Mouse (Mus musculus) lung, postnatal 14 days (tissue): Measurements from ENCODE around the gene Itga3.
"Not testable (repeated sequence)": the region's sequence is repeated elsewhere in the genome, so short reads cannot be mapped to it uniquely, and the experiment has no call there.

Experiments used
- DNase-seq: peaks from one replicate; pipeline ENCODE4 v3.0.0; 2021

Itga3 gene

DNA sequence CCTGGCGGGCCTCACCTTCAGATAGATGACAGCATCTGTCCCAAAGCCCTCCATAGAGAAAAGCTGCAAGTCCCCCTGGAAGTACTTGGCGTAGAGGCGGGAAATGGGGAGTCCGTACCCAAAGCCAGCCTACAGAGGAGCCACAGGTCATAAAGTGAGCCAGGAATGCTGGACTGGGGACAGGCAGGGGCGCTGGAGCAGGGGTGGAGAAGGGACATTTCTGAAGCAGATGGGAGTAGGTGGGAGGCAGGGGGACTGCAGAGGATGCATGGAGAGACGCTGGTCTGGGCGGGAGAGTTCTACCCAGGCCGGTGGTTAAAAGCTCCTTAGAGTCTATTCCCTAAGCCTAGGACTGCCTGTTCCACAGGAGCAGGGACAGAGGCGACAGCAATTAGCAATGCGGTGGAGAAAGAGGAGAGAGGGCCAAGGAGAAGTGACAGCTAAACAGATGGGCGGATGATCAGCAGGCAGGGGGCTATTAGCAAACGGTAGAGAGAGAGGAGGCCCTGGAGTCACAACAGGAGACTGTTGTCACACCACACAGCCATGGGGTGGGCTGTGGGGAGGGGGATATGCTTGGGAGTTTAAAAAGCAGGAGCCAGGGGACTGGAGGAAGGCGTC lies 48.6 kb downstream of the Itga3 start:
- no peak for DNase-seq

DNA sequence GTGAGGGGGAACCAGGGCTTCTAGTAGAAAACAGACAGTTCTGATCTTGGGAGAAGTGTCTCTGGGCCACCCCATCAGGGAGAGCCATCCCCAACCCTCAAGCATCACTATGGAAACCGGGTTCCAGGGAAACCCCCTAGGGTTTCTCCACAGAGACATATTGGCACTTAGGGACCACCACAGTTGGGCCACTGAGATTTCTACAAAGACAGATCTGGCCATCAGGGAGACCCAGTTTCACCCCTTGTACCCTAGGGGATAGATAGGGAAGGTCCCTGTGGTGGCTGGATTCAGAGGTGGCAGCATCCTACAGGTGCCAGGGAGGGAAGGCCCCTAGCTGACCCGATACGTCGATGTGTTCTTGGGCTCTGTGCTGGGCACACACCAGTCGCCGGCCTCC lies 49.8 kb downstream of the Itga3 start:
- DNase-seq = no peak

DNA sequence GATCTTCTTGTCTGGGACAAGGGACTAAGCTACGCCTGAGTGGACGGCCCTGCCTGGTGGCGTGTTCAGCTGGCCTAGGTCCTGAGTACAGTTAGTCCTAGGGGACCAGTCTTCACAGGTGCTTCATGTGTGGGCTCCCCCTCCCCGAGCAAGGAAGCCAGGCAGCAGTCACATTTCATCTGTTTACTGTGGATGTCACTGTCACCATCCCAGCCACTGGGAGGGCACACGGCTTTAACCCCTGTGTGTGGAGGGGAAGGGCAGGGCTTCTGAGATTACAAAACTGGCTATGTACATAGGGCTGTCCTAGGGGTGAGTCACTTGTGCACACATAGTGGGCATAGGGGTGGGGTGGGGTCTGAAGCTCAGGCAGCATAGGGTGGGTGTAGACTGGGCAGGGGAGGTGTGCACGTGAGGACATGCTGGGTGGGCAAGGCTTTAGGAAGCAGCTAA lies 50.5 kb downstream of the Itga3 start:
- no peak for DNase-seq

DNA sequence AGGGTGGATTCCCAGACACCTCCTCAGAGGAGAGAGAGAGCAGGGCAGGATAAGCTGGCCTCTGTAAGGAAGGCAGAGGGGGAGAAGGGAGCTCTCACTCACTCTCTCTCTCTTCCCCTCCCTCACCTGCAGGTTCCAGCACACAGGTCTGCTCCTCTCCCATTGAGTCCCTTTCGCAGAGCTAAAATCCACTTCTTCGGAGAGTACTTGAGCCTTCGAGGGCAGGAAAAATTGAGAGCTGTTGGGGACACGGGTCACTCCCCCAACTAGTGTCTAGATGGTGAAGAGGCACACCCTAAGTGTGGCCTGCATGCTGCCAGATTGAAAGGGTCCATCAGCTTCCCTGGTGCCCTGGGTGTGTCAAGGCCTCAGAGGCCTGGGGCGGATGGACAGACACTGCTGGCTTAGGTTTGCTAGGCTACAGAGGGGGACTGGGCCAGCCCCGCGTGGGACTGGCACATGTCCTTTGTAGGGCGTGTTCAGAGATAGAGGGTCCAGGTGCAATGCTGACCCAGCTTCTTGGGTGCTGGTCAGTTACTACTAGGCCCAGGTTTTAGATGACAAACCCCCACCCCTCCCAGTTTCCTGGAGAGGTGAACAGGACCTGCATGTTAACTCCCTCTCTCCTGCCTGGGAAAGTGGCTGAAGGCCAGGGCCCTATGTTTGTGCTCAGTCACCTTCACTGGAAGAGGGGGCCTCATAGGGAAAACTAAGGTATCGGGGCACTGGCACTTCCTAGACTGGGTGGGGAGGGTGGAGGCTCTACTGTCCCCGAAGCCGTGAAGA lies 51.2 kb downstream of the Itga3 start:
- no peak for DNase-seq

DNA sequence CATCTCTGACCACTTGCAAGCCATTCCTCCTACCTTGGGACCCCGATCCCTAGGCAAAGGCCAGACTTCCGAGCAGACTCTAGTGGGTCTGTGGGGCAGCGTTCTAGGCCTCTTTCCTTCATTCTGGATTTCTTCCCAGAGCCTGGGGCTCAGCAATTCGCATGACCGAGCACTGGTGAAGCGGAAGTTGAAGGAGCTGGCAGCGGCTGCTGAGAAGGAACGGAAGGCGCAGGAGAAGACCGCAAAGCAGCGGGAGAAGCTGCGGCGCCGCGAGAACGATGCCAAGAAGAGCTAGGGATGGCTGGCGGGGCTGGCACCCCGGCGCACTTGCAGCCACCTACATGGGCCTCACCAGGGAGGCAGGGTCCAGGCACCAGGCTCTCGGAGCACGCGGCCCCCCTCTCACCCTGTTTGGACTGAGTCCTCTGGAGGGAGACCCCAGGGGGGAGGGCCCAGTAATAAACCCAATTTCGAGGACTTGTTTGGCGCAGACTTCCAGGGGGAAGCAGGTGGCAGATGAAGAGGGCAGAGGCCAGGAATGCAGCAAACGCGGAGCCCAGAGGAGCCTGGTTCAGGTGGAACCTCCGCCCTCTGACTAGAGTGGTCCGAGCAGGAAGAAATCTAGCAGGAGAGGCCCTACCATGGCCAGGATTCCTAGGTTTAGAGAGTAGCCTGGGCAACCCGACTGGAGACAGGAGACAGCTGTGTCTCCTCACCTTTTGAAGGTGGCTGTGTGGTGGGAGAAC lies 52.0 kb downstream of the Itga3 start:
- DNase-seq = peak; percentile 25

DNA sequence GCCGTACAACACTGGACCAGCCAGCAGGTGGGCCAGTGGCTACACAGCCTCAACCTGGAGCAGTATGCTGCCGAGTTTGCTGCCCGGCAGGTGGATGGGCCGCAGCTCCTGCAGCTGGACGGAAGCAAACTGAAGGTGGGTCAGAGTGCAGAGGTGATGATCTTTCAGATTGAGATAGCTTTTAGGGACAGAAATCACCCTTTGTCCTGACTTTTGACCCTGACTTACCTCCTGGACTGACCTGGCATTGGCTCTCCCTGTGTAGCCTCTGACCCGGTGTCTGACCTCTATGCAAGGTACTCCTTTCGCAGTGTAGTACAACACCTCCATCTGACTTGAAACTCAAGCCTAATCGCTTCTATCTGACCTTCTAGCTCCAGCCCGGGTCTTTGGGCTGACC lies 53.1 kb downstream of the Itga3 start:
- DNase-seq = no peak

DNA sequence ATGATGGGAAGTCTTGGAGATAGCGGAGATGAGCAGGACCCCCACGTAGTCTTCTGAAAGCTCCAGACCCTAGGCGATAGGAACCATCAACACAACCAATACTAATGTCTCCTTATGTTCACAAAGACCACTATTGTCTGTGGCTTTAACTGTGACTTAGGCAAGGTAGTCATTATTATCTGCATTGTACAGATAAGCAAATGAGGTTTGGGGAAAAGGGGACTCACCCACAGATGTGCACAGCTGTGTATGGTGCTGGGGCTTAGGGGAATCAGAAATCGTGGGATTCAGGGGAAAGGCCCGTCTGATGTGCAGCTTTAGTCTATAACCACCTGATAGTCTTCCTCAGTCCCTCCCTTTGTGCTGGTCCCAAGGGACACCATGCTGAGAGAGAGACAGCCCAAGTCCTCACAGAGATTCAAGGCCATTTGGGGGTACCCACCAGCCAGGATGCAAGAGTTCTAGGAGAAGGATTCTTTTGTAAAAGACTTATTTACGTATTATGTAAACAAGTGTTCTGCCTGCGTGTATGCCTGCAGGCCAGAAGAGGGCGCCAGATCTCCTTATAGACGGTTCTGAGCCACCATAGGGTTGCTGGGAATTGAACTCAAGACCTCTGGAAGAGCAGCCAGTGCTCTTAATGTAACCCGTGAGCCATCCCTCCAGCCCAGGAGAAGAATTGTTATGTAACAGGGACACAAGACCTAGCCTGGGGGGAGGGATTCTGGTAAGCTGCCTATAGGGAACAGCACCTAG lies 54.2 kb downstream of the Itga3 start:
- DNase-seq = no peak

DNA sequence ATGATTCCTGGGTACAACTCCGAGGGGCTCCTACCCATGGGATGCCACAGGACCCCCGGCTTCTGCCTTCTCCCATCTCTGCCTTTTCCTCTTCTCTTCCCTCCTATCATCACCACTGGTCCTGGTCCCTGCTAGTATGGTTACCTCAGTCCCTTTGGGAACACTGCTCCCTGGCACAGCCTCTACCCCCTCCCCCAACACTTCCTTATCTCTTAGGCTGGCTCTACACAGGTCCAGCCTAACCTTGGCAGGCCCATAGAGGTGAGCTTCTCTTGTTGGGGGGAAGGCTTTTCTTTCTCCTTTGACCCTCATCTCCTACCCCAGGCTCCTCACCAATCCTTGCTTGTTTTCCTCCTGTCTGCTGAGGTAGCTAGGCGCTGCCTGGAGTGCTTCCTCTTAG lies 61.1 kb downstream of the Itga3 start:
- DNase-seq = no peak

DNA sequence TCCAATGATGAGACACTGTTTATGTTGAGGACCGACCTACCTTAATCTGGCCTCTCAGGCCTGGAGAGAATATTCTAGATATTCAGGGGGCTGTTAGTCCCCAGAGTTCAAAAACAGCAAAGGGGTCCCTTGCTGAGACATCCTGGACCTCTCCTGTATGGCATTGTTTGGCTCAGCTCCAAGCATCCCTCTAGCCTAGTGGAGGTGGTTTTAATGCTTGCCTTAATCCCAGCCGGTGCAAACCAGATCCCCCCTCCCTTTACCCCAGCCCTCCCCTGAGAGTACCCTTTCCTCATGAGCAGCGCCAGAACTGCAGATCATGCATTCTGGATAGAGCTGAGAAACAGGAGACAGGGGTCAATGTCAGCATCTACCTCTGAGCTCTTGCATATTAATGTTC lies 64.1 kb downstream of the Itga3 start:
- DNase-seq = no peak

DNA sequence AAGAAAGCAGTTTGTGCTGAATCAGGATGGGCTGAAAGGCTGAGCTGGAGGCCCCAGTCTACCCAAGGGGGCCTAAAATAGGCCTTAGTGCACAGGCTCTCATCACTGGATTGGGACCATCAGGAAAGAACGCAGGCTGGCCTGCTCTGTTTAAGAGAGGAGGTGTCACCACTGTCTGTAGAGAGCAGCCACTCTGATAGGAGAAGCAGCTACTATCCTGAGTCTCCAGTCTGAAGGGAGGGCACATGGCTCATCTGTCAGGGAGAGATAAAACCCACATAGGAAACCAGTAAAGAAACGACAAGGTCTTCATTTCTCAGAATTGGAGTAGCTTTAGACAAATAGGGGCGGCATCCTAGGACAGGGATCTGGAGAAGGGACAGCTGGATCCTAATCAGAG lies 64.5 kb downstream of the Itga3 start:
- DNase-seq = no peak

DNA sequence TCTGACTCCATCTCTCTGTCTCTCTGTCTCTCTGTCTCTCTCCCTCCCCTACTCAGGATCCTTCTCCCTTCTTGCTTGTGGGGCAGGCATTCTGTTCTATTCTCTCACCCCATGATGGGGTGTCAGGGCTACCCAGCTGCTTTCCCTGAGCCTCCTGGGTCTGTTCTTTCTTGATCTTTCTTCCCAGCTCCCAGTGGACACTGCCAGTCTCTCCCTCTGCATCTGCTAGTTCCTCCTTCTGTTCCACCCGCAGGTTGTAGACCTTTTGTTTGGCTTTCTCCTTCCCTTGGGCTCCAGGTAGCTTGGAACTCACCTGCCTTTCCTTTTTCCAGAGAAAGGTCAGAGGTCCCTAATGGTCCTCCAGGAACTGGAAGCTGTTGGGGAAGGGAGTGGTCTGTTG lies 65.2 kb downstream of the Itga3 start:
- no peak for DNase-seq

DNA sequence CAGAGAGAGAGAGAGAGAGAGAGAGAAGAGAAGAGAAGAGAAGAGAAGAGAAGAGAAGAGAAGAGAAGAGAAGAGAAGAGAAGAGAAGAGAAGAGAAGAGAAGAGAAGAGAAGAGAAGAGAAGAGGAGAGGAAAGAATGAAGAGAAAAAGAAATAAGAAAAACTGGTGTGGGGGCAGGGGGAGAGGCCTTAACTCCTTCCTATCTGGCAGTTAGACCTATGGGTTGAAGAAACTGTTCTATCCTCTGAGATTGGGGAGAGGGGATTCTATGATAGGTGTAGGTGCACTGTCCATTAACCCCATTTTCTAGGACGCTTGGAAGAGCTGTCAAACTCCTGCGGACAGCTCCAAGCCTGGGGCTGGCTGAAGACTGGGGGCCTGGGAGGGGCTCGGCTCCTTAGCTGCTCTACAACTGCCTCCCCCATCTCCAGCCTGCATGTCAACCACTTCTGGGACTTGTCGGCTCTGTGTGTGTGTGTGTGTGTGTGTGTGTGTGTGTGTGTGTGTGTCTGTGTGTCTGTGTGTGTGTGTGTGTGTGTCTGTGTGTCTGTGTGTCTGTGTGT lies 65.7 kb downstream of the Itga3 start:
- DNase-seq = not testable (repeated sequence)

DNA sequence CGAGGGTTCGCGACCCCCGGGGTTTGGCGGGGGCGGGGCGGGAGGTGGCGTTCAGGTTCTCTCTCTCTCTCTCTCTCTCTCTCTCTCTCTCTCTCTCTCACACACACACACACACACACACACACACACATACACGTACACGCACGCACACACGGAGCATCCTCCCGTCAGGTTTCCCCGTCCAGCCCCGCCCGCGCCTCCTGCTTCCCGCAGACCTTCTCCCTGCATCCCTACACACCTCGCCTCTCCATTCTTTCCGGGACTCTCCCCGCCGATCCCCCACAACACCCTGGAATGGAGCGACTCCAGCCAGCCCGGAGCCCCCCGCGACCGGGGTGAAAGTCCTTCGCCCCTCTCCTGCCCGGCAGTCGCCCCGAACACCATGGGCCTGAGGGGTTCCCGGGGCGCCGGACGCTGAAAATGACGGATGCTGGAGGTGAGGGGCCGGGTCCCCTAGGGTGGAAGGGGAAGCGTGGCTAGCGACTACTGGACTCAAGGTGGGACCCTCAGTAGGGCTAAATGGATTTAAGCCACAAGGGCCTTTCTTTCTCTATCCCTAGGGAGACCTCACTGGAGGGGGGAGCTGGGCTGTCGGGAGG lies 66.4 kb downstream of the Itga3 start:
- no peak for DNase-seq

DNA sequence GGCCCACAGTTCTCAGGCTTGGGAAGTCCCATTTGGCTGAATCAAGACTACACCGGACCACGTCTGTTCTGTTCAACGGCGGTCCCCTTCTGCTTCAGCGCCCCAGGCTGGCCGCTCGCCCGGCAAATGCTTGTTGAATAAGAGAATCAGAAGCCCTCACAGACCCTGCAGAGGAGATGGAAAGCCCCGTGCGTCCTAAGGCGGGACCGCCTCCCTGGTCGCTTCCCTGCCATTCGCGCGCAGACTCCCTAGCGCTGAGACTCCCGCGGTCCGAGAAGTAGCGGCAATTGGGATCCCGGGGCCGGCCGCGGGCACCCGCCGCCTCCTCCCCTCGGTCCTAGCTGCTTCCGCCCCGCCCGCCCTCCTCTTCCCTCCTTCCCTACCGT lies 67.0 kb downstream of the Itga3 start, which contains the start of gene Samd14:
Samd14 (plus strand) TSS at position 251 of the 386 bp plus-strand sequence.
- DNase-seq = peak; percentile 60

DNA sequence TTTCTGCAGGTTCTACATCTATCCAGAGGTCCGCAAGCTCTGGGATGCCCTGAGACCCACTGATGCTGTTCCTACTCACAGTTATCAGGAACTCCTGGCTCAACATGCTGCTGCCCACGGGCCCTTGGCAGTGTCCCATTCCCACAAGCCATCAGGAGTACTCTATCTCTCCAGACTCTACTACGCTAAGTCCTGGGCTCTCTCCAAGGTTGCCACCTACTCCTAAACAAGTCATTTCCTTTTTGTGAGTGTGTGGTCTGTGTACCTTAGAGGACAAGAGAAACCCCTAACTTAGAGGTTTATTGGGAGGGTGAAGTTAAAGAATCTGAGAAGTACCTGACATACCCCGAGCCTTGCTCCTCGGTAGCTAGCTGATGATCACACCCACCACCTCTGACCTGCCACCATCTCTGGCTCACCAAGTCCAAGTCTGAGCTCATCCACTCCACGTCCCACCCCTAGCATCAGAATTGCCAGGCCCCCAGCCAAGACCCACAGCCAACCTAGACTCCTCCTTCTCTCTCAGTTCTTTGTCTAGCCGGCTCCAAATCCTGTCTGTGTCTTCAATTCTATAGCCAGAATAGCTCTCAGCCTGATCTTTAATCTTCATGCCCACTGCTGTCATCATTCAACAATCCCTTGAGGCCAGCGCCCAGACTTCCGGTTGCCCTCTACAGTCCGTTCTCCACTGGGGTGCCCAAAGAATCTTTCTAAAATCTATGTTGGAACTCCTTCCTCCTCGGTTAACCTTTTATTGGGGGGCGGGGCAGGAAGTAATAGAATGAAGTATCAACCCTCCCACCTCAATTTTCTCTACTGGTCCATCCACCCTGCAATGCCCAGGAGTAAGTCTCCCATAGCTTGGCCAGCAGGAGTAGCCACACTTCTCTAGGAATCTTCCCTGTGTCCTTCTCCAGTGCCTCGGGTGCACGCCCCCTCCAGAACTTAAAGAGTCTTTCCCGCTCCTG lies 67.7 kb downstream of the Itga3 start:
- no peak for DNase-seq

DNA sequence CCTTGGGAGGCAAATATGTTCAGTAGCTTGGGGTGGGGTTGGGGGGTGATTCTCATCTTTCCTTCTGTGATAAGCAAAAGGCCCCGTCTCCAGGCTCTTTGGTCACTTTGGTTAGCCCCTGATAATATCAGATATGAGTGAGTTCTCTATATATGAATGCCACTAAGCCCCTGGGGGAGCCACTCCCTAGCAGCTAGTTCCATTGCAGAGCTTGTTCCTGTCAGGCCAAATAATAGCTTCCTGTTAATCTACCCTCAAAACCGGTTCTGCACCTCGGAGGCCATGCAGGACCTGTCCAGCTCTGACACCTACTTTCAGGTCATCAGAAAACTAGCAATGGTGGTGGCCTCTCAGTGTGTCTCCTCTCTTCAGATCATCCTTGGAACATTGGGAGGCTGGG lies 69.2 kb downstream of the Itga3 start:
- DNase-seq = no peak

DNA sequence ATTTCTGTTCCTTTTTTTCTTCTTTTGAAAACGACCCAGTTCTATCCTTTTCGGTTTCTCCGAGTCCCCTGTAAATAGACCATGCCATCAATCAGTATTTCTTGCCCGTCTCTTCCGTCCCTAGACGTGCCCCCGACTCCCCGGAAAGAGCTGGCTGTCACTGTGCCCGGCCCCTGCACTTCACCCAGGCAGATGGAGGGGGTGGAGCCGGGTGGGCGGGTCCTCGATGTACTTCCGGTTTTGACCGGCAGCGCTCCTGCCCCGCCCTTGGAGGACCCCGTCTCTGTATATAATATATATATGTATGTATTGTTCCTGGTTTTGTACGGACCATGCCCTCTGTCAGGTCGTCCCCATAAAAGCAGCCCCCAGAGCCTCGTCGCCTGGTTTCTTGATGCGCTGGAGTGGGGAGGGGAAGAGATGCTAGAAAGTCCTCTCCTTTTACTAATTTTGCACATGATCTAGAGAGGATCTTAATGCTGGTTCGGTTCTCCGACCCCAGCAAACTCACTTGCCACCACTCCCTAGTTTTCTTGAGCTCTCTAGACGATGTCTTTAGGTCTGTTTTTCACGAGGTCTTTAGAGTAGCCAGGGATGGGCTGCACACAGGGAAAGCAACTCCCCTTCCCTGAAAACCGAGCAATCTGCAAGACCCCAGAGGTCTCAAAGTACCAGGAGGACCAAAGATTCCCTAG lies 69.9 kb downstream of the Itga3 start:
- DNase-seq = peak; percentile 86

DNA sequence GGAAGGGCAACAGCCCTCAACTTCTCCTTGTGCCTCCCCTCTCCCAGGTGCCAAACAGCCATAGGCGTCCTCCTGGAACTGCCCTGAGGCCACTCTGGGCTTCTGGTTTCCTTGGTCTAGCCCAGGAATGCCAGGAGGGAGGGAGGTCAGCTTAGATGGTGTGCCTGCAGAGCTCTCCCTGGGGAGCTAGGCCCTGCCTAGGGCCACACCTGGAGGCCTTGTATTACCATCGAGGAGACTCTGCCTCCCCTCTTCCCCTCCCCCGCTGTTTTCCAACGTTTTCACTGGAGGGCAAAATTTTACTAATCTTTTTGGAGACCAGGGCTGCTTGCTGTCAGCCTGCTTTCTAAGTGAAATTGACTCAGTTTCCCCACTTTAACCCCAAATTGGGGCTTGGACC lies 70.6 kb downstream of the Itga3 start:
- no peak for DNase-seq

DNA sequence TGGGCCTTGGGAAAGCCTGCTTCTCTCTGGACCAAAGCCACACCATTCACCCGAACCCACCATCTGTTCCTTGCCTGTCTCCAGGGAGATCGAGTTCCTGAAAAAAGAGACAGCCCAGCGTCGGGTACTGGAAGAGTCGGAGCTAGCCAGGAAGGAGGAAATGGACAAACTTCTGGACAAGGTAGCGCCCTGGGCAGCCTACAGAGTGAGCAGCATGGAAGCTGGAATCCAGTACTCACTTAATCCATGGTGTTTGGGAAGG lies 71.7 kb downstream of the Itga3 start:
- DNase-seq = no peak

DNA sequence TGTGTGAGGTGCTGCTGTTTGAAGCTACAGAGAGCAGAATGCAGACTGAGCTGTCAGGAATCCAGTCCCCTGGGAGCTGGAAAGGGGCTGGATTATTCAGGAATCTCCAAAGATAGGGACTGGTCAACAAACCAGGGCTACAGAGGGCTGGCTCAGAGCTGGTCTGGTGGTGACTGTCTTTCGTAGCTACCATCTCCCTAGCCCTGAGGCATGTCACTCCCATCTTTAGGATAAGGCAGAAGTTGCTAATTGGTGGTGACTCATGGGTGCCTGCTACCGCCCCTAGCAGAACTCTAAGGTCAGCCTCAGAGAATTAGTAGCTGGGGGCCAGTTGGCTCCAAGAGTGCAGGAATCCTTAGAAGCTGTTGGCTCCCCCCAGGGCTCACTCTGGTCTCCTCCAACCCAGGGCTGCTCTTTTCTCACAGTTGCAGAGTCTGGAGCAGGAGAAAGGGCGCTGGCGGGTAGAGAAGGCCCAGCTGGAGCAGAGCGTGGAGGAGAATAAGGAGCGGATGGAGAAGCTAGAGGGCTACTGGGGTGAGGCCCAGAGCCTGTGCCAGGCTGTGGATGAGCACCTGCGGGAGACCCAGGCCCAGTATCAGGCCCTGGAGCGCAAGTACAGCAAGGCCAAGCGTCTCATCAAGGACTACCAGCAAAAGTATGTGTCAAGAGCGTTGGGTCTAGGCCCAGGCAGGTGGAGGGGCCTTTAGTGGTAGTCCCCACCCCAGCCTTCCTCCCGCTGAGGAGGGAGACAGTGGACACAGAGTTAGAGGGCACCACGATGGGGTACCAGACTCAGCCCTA lies 72.3 kb downstream of the Itga3 start:
- no peak for DNase-seq
